Mouse (Mus musculus) monocyte, adult 5-6 weeks (primary cell): ENCODE results near the gene Ppt1. TPM values are rescaled to one million over a fixed set of nuclear protein-coding genes. Genes with fewer than 3 reads are reported as not detected.
A peak's percentile ranks its signal among the peaks of the same experiment; 100 is the strongest.
"Not testable (repeated sequence)": the region's sequence is repeated elsewhere in the genome, so short reads cannot be mapped to it uniquely, and the experiment has no call there.

Experiments
- ATAC-seq: fragments of 153-309, 156-312 bp; replicated peaks from 2 replicates; pipeline ENCODE4 v1.8.0; 2017; ENCODE audit warnings: mild to moderate bottlenecking; ENCODE audit not compliant: low TSS enrichment, insufficient number of reproducible peaks, severe bottlenecking, poor library complexity, low FRiP score
- total RNA-seq: library from RNA; stranded (forward); fragments of 200-1000, 200-491, 200-594 nt; gene quantifications from 3 replicates; pipeline ENCODE4 v1.2.3, GENCODE M21; 2017

Ppt1 gene
- total RNA-seq: 118 to 145 TPM (median 130 TPM) in 3 replicates

DNA sequence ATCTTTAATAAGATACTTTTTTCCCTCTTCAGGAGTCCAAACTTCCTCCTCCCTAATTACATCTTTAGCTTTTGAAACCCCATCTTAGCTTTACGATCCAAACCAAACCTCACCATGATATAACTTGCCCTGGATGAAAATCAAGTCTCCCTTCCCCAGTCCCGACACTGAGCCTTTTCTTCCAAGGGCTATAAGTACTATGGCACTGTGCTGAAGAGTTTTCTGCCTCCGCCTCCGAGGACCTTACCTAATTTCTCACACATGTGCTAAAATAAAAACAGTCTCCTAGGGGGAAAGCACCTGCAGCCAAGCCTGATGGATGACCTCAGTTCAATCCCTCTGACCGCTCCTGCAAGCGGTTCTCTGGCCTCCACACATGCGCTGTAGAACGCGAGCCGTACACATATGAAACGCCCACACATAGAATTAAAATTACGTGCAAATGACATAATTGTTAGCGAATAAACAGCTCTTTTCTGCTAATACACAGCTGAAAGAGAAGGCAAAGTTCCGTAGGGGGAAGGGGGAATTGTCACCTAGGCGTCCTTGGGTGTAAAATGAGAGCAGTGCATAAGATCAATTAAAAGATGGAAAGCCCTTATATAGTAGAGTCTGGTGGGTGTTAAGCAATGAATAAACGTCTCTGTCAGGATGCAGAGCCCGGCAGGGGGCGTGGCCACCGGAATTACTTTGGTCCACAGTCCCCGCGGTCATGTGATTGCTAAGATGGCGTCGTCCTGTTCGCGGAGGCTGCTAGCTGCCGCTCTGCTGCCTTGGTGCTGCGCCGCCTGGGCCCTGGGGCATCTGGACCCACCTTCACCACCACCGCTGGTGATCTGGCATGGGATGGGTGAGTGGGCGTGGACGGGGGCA is at the start of gene Ppt1:
Gene Ppt1 (plus strand): TSS at position 713 of the 873 bp plus-strand sequence.
- peak; percentile 93 for ATAC-seq

DNA sequence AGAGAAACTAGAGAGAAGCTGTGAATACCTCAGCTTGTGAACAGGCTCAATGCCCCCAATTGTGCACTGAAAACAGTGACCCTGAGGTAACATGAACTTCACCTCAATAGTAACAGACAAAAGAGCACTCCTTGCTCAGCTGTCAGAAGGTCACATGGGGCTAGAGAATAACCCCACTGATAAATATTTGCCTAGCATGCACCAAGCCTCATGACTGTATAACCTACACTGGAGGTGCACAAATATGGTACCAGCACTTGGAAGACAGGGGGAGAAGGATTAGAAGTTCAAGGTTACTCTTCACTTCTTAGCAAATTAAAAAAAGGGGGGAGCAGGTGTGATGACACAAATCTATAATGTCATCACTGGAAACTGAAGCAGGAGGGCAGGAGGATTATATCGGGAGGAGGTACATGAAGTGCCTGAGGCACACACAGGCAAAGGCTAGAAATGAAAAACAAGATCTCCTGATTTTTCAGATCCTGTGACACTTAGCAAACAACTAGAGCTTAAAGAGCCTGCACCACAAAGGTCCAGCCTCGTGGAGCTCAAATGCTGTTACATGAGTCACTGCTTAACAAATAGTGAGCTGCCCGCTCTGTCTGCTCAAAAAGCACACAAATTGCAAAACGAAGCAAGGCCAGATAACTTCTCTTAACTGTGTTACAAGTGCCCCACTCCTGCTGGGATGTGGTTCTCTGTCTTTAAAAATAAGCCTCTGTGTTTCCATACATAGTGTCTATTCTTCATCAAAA is 46.5 kb upstream of the Ppt1 start:
- no peak for ATAC-seq

DNA sequence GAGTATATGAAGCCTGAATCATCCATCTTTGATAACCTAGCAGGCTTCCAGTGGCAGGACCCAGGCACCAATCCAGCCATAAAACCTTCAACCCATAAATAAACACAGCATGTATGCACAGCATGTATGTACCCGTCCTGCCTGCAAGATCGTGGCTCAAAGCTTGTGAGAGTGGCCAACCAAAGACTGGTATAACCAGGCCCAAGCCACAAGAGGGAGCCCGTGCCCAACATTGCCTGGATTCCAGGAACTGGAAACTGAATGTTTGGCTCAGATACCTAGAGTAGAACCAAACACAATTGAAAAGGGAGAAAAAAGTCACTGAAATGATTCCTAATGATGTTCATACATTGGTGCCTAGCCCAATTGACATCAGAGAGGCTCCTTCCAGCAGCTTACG is 27.9 kb upstream of the Ppt1 start:
- peak; percentile 91 for ATAC-seq

DNA sequence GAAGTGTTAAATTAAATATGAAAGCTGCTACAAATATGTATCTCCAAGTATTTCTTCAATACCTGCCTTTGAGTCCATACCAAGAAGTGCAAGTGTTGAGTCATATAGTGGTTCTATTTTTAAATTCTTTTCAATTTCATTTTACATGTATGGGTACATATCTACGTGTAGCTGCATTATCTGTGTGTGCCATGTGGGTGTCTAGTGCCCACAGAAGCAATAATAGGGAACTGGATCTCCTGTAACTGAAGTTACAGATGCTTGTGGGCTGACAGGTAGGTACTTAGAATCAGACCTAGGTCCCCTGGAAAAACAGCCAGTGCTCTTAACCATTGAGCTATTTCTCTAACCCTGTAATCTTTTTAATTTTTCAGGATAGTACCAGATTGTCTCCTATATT is 24.9 kb upstream of the Ppt1 start:
- ATAC-seq: no peak

DNA sequence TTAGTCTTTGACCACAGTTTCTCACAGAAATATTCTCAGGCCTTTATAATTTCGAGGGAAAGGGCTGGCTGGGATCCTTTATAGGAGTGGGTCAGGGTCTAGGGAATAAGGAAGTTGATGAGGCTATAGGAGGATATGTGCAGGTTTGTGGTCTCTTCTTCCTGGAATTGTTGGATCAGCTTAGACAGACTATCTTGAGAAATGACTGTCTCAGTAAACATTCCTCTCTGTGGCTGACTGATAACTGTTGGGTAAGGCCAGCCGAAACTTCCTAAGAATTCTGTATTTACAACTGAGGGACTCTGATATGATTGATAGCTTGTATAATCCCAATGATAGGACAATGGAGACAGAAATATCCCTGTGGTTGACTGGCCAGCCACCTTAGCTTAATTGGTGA is 24.2 kb upstream of the Ppt1 start:
- ATAC-seq: no peak

DNA sequence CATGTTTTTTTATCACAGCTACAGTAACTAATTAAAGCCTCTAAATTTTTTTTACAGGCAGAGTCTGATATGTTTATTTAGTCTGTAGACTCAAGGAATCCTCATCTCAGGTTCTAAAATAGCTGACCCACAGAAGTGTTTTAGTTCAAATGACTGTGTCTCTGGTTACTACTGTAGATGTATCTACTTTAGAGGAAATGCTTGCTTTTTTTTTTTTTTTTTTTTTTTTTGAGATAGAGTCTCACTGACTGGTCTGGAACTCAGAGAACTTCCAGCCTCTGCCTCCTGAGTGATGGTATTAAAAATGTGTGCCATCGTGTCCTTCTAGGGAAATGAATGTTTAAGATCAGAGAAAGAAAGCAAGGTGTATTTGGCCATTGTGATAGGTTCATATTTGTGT is 19.8 kb upstream of the Ppt1 start:
- no peak for ATAC-seq

DNA sequence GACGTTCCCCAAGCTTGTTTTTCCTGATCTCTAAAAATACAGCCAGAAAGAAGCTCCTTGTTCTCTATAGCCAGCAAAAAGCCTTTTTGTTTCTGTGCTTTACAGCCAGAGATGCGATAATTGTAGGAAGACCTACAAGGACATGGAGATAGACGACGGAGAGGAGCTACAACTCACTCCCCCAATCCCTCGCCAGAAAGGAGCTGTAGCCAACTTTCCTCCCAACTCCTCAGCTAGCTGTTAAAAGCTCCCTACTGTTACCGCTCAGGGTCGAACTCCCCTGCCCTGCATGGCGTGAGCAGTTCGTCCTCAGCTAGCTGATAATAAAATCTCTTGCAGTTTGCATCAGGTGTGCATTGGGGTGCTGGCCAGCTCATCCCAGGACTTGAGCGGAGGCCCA is 15.1 kb upstream of the Ppt1 start:
- not testable (repeated sequence) for ATAC-seq

DNA sequence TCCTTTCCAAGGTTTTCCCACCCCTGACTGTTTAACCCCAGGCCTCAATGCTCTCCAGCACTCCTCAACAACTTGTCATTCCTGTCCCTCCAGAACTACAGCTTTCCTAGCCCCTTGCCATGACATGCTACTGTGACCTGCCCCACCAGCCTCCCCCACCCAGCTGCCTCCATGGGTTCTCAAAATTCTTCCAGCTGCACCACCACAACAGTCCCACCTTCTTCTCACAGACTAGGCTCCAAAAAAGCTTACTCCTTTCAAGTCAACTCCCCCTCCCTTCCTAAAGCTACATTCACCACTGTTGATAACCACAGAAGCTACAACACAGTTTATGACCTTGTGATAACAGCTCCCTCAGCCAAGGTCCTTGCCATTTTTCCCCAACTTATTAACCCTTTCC is 8.4 kb upstream of the Ppt1 start:
- ATAC-seq: no peak

DNA sequence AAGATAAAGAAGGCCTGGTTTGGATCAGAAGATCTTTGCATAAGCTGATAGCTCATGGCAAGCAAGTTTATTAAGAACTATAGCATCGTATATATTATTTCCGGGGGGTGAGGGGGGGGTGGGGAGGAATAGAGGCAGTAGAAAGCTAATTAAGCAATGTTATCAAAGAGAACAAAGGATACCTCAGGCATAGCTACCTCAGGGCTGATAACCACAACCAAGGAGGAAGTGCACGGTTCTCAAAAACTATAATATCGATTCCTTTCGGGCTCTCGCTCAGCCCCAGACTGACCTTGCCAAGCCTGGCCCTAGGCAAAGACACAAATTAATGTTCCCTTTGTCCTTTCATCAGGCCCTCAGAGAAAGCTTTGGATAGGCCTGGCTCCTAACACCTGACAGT is 6.7 kb upstream of the Ppt1 start:
- ATAC-seq: no peak

DNA sequence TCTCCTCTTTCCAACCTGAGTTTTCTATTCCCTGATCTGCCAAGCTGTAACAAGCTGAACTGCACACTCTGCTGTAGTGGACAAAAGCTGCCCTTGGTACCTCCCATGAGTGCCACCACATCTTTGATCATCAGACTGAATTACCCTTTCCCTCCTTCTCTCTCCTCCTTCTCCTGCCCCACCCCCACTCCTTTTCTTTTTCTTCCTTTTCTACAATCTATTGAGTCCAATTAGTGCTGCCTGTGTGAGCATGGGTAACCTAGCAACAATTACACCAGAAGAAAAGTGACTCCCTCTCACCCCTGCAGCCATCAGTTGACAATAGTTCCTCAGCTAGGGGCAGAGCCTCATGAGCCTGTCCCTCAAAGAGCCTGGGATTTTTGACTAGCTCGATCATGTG is 4.2 kb upstream of the Ppt1 start:
- no peak for ATAC-seq

DNA sequence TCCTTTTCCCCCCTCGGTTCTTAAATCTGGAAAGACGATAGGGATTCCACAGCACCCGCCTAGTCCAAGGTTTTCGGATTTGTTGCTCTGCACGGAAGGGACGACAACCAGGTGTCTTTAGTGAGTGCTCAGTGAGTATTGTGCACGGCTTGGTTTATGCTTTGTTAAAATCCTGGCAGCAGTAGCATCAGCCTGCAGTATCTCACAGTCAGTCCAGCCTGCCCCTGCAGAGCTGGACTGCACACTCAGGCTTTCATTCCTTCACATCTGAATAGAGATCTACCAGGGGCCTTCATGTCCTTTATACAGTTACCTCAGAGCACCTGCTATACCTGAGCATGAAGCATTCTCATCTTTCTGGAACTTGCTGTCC is 347 bp downstream of the Ppt1 start:
- no peak for ATAC-seq

DNA sequence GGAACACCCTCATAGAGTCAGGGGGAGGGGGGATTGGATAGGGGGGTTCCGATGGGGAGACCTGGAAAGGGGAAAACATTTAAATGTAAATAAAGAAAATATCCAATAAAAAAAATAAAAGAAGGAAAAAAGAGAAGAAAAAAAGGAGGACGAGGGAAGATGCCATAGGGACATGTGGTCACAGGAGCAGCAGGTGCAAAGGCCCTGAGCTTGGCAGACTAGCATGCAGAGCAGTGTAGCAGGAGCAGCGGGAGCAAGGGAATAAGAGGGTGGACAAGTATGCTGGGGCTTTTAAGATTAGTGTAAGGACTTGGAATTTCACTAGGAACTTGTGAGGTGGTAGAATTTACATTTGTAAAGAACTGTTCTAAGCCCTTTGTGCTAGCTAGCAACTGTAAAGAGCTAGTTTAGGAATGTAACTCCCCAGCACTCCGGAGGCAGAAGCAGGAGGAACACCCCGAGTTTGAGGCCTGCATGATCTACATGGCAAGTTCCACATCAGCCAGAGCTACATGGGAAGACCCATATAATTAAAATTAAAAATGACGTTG is 1.2 kb downstream of the Ppt1 start:
- ATAC-seq: no peak

DNA sequence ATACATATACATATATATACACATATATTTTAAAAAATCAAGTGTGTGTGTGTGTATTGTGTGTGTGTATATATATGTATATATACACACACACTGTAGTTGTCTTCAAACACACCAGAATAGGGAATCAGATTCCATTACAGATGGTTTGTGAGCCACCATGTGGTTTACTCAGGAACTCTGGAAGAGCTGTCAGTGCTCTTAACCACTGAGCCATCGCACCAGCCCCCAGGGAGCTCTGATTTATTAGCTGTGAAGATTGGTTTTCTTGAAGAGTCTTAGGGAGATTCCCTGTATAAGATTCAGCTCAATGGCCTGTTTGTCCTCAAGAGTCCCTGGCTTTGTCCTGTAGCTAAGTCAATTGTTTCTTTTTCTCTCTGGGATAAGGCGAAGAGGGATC is 2.0 kb downstream of the Ppt1 start:
- no peak for ATAC-seq

DNA sequence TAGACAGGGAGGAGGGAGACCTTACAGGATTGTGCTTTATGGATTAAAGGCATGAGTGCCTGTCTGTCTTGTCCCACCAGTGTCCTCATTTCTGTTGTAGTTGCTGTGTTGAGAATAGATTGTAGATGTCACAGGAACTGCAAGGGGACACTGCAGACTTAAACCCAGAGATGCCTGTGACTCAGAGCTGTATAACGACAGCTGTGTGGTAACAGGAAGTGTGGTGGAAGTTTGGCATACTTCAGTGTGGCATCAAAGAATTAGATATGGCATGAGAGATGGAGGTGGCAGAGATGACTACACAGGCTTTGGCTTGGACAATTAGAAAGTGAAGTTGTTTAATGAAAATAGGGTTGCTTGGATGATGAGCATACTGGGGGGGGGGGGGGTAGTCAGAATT is 2.4 kb downstream of the Ppt1 start:
- peak; percentile 42; the same call in 1 of the 2 replicates for ATAC-seq

DNA sequence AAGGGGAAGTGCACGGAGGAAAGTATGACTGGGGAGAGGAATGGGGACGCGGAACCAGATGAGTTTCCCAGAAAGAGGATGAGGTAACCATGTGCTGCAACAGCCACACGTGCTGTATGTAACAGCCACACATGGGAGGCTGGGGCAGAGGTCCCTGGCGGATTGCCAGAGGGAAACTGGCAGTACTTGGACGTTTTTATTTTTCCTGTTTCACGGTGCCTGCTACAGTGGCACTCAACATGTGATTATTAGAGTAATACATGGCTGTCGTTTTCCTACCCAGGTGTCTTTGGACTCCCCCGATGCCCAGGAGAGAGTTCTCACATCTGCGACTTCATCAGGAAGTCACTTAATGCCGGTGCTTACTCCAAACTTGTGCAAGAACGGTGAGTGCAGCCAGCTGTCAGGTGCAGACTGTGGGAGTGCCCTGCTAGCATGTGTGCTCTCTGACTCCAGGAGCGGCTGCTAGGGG is 12.1 kb downstream of the Ppt1 start:
- ATAC-seq: peak; percentile 94

DNA sequence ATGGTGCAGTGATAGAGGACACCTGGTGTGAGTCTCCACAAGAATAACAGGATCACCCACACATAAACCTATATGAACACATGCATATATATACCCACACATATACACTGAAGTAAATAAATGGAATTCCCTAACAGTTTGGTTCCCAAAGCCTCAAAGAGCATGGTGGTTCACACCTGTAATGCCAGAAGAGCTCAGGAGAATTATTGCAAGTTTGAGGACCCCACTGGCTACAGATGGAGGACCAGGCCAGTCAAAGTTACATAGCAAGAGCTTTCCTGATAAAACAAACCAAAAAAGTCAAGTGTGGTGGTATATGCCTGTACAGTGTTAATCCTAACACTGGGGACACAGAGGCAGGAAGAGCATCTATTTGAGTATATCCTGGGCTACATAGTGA is 15.5 kb downstream of the Ppt1 start:
- ATAC-seq: no peak

DNA sequence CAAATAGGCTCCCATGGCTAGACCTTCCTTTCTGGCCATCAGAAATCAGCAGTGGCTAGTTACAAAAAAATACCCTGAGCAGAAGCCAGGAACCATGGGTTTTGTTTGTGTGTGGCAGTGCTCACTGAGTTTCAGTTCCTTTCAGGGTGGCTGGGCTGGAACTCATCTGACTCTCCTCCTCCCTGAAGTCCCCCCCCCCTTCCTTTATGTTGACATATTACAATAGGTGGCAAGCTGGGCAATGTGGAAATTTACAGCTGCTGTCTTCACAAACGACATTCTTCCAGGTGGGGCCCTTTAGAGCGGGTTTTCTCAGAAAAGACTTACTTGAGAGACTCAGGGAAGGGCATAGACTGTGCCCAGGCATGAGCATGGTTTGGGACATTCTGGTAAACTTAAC is 17.6 kb downstream of the Ppt1 start:
- peak; percentile 83 for ATAC-seq

DNA sequence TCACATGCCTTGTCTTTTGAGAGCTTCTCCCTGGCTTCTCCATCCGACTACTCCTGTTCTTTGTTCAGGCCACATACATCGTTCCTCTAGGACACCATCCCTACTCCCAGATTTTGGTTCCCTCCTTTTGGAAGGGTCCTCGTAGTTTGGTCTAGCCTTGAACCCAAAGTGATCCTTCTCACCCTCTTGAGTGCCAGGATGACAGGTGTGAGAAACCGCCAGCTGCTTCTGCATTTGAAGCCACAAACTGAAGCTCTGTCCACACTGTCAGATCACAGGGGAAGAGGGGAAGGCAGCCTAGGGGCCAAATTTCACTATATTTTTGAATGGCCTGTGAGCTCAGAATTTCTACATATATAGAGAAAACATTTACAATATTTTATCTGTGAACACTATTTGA is 18.7 kb downstream of the Ppt1 start:
- ATAC-seq: no peak

DNA sequence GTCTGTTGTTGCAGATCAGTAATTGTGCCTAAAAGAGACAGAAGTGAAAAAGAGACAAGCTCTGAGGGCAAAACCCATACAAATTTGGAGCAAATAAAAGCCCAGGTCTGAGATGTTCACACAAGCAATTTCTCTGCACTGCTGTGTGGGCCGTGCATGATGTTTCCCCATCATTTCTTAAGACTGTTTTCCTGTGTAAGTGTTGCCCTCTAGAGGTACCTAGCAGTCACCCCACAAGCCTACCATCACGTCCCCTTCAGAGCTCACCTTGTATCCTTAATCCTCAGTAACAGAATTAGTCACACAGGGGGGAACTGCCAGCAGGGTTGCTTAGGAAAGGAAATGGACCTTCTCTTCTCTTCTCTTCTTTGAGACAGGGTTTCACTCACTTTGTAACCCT is 21.9 kb downstream of the Ppt1 start:
- no peak for ATAC-seq
